Mouse (Mus musculus) MEL (cell line): ENCODE measurements around the gene Grk3. TPM values are rescaled to one million over a fixed set of nuclear protein-coding genes. Genes with fewer than 3 reads are reported as not detected.

Experiments
- DNase-seq: peaks from one replicate; pipeline ENCODE4 v3.0.0; 2011; ENCODE audit warnings: low read depth, low spot score
- H3K27ac ChIP-seq: 2 replicates; pipeline ENCODE4 v1.5.1; 2012; ENCODE audit warnings: low read depth, mild to moderate bottlenecking, control low read depth, low read length, moderate library complexity; ENCODE audit not compliant: control insufficient read depth
- H3K27me3 ChIP-seq, 2 experiments: fragments of 150-350 bp in 1 of 2; sonication (generic) in 1 of 2; 2 replicates each; pipeline ENCODE4 v1.6.1; 2012; ENCODE audit warnings: low read length in 2 of 2, mild to moderate bottlenecking in 2 of 2, improper control_type of control experiment in 1 of 2, moderate library complexity in 1 of 2; ENCODE audit not compliant: insufficient read depth in 2 of 2, control insufficient read depth in 1 of 2
- H3K36me3 ChIP-seq, 2 experiments: 2 replicates each; pipeline ENCODE4 v1.6.1; 2012 to 2014; ENCODE audit warnings: low read length in 2 of 2, improper control_type of control experiment in 1 of 2, inconsistent platforms in 1 of 2, mild to moderate bottlenecking in 1 of 2; ENCODE audit not compliant: insufficient read depth in 2 of 2, control insufficient read depth in 1 of 2
- H3K4me1 ChIP-seq, 2 experiments: fragments of 150-350 bp in 1 of 2; sonication (generic) in 1 of 2; 2 replicates each; pipeline ENCODE4 v1.6.1; 2012; ENCODE audit warnings: low read length in 2 of 2, improper control_type of control experiment in 1 of 2, mild to moderate bottlenecking in 1 of 2; ENCODE audit not compliant: insufficient read depth in 2 of 2, control insufficient read depth in 1 of 2
- H3K4me3 ChIP-seq, 2 experiments: fragments of 150-350 bp in 1 of 2; sonication (generic) in 1 of 2; 2 replicates each; pipeline ENCODE4 v1.5.1; 2012; ENCODE audit warnings: low read depth in 2 of 2, low read length in 2 of 2, mild to moderate bottlenecking in 2 of 2, moderate library complexity in 2 of 2, control low read depth in 1 of 2, improper control_type of control experiment in 1 of 2; ENCODE audit not compliant: control insufficient read depth in 1 of 2, insufficient read depth in 1 of 2
- H3K79me2 ChIP-seq: 2 replicates; pipeline ENCODE4 v1.6.1; 2012; ENCODE audit warnings: mild to moderate bottlenecking, low read length, moderate library complexity; ENCODE audit not compliant: control insufficient read depth, poor library complexity, insufficient read depth
- H3K9ac ChIP-seq: 2 replicates; pipeline ENCODE4 v1.6.1; 2012; ENCODE audit warnings: low read depth, mild to moderate bottlenecking, control low read depth, low read length, moderate library complexity; ENCODE audit not compliant: control insufficient read depth, poor library complexity, severe bottlenecking
- H3K9me3 ChIP-seq: fragments of 150-350 bp; sonication (generic); replicated peaks from 2 replicates; pipeline ENCODE4 v1.6.1; 2012; ENCODE audit warnings: mild to moderate bottlenecking, low read length, improper control_type of control experiment, moderate library complexity; ENCODE audit not compliant: insufficient read depth
- CHD2 ChIP-seq: IDR thresholded peaks from 2 replicates; pipeline ENCODE4 v1.6.1; 2011; ENCODE audit warnings: low read length, improper control_type of control experiment
- CTCF ChIP-seq, 3 experiments: IDR thresholded peaks in 2 of 3; conservative IDR thresholded peaks in 1 of 3; 2 replicates each; pipeline ENCODE4 v1.5.1; 2011 to 2012; ENCODE audit warnings: low read length in 3 of 3, low read depth in 2 of 3, mild to moderate bottlenecking in 2 of 3, improper control_type of control experiment in 1 of 3, inconsistent platforms in 1 of 3, mixed read lengths in 1 of 3, moderate library complexity in 1 of 3; ENCODE audit not compliant: control insufficient read depth in 1 of 3, insufficient read depth in 1 of 3, poor library complexity in 1 of 3, severe bottlenecking in 1 of 3
- E2F4 ChIP-seq: IDR thresholded peaks from 2 replicates; pipeline ENCODE4 v1.6.1; 2011; ENCODE audit warnings: low read depth, low read length, improper control_type of control experiment, borderline replicate concordance
- ELF1 ChIP-seq: IDR thresholded peaks from 2 replicates; pipeline ENCODE4 v1.6.1; 2014; ENCODE audit warnings: low read depth, mild to moderate bottlenecking, inconsistent platforms, low read length, improper control_type of control experiment, moderate library complexity
- EP300 ChIP-seq, 2 experiments: IDR thresholded peaks; 2 replicates each; pipeline ENCODE4 v1.6.1; 2011; ENCODE audit warnings: improper control_type of control experiment in 2 of 2, low read length in 2 of 2, low read depth in 1 of 2, mild to moderate bottlenecking in 1 of 2
- ETS1 ChIP-seq: IDR thresholded peaks from 2 replicates; pipeline ENCODE4 v1.6.1; 2012; ENCODE audit warnings: low read depth, mild to moderate bottlenecking, inconsistent platforms, low read length, improper control_type of control experiment, moderate library complexity
- GABPA ChIP-seq: IDR thresholded peaks from 2 replicates; pipeline ENCODE4 v1.6.1; 2012; ENCODE audit warnings: low read depth, mild to moderate bottlenecking, inconsistent platforms, low read length, improper control_type of control experiment, moderate library complexity
- GATA1 ChIP-seq: IDR thresholded peaks from 2 replicates; pipeline ENCODE4 v1.6.1; 2011; ENCODE audit warnings: low read depth, low read length, improper control_type of control experiment
- HCFC1 ChIP-seq: IDR thresholded peaks from 2 replicates; pipeline ENCODE4 v1.6.1; 2012; ENCODE audit warnings: low read depth, mild to moderate bottlenecking, inconsistent platforms, low read length, improper control_type of control experiment, moderate library complexity
- JUND ChIP-seq: IDR thresholded peaks from 2 replicates; pipeline ENCODE4 v1.6.1; 2011; ENCODE audit warnings: low read depth, mild to moderate bottlenecking, improper control_type of control experiment, low read length
- KAT2A ChIP-seq: conservative IDR thresholded peaks from 2 replicates; pipeline ENCODE4 v1.6.1; 2012; ENCODE audit warnings: low read depth, low read length, improper control_type of control experiment, inconsistent platforms
- MAFK ChIP-seq: IDR thresholded peaks from 2 replicates; pipeline ENCODE4 v1.6.1; 2011; ENCODE audit warnings: low read depth, mild to moderate bottlenecking, low read length, improper control_type of control experiment, borderline replicate concordance
- MAZ ChIP-seq: IDR thresholded peaks from 2 replicates; pipeline ENCODE4 v1.6.1; 2012; ENCODE audit warnings: low read depth, mild to moderate bottlenecking, inconsistent platforms, low read length, improper control_type of control experiment
- MYB ChIP-seq: IDR thresholded peaks from 2 replicates; pipeline ENCODE4 v1.6.1; 2011; ENCODE audit warnings: mild to moderate bottlenecking, low read depth, low read length, improper control_type of control experiment
- MYC ChIP-seq: IDR thresholded peaks from 2 replicates; pipeline ENCODE4 v1.6.1; 2011; ENCODE audit warnings: low read depth, mild to moderate bottlenecking, low read length, improper control_type of control experiment, moderate library complexity
- NELFE ChIP-seq: IDR thresholded peaks from 2 replicates; pipeline ENCODE4 v1.6.1; 2011; ENCODE audit warnings: low read depth, low read length, improper control_type of control experiment
- POLR2A ChIP-seq, 2 experiments: IDR thresholded peaks; 2 replicates each; pipeline ENCODE4 v1.6.1; 2011 to 2012; ENCODE audit warnings: low read length in 2 of 2, mild to moderate bottlenecking in 2 of 2, control low read depth in 1 of 2, improper control_type of control experiment in 1 of 2, low read depth in 1 of 2, moderate library complexity in 1 of 2; ENCODE audit not compliant: control insufficient read depth in 1 of 2, insufficient read depth in 1 of 2, poor library complexity in 1 of 2
- POLR2AphosphoS5 ChIP-seq: IDR thresholded peaks from 2 replicates; pipeline ENCODE4 v1.6.1; 2012; ENCODE audit warnings: low read depth, borderline replicate concordance, mild to moderate bottlenecking, inconsistent platforms, low read length, moderate library complexity, mixed read lengths
- RAD21 ChIP-seq: IDR thresholded peaks from 2 replicates; pipeline ENCODE4 v1.6.1; 2011; ENCODE audit warnings: mild to moderate bottlenecking, low read depth, low read length, improper control_type of control experiment
- RCOR1 ChIP-seq: IDR thresholded peaks from 2 replicates; pipeline ENCODE4 v1.6.1; 2012; ENCODE audit warnings: low read depth, mild to moderate bottlenecking, inconsistent platforms, low read length, improper control_type of control experiment
- SMC3 ChIP-seq: IDR thresholded peaks from 2 replicates; pipeline ENCODE4 v1.6.1; 2011; ENCODE audit warnings: low read depth, low read length, improper control_type of control experiment
- TAL1 ChIP-seq: IDR thresholded peaks from 2 replicates; pipeline ENCODE4 v1.6.1; 2012; ENCODE audit warnings: mild to moderate bottlenecking, inconsistent platforms, low read length, moderate library complexity, mixed read lengths
- UBTF ChIP-seq: IDR thresholded peaks from 2 replicates; pipeline ENCODE4 v1.6.1; 2012; ENCODE audit warnings: low read depth, mild to moderate bottlenecking, inconsistent platforms, low read length, improper control_type of control experiment, moderate library complexity, borderline replicate concordance; ENCODE audit not compliant: insufficient read depth
- USF2 ChIP-seq, 2 experiments: IDR thresholded peaks; 2 replicates each; pipeline ENCODE4 v1.6.1; 2011 to 2012; ENCODE audit warnings: improper control_type of control experiment in 2 of 2, low read length in 2 of 2, borderline replicate concordance in 1 of 2, inconsistent platforms in 1 of 2, low read depth in 1 of 2, mild to moderate bottlenecking in 1 of 2; ENCODE audit not compliant: insufficient read depth in 1 of 2
- ZMIZ1 ChIP-seq: IDR thresholded peaks from 2 replicates; pipeline ENCODE4 v1.6.1; 2012; ENCODE audit warnings: low read depth, mild to moderate bottlenecking, inconsistent platforms, low read length, improper control_type of control experiment, moderate library complexity
- ZNF384 ChIP-seq: IDR thresholded peaks from 2 replicates; pipeline ENCODE4 v1.6.1; 2012; ENCODE audit warnings: low read depth, mild to moderate bottlenecking, inconsistent platforms, low read length, improper control_type of control experiment
- polyA plus RNA-seq, 2 experiments: library from polyadenylated mRNA; stranded (reverse) in 1 of 2; unstranded in 1 of 2; fragments of >175 nt in 1 of 2; fragments of >200 nt in 1 of 2; gene quantifications; 2 replicates each; pipeline versions ENCODE4 v1.2.1 to v1.2.4; 2012; ENCODE audit warnings: low replicate concordance in 2 of 2, low read depth in 1 of 2; ENCODE audit not compliant: insufficient read length in 2 of 2, insufficient read depth in 1 of 2, missing spikeins in 1 of 2
- total RNA-seq: library from RNA; depleted of rRNA; stranded (reverse); fragments of 300-350 nt; gene quantifications from 2 replicates; pipeline ENCODE4 v1.2.3, GENCODE M21; 2012

Grk3 gene
- total and polyA plus RNA-seq, 3 experiments, result not detected

DNA sequence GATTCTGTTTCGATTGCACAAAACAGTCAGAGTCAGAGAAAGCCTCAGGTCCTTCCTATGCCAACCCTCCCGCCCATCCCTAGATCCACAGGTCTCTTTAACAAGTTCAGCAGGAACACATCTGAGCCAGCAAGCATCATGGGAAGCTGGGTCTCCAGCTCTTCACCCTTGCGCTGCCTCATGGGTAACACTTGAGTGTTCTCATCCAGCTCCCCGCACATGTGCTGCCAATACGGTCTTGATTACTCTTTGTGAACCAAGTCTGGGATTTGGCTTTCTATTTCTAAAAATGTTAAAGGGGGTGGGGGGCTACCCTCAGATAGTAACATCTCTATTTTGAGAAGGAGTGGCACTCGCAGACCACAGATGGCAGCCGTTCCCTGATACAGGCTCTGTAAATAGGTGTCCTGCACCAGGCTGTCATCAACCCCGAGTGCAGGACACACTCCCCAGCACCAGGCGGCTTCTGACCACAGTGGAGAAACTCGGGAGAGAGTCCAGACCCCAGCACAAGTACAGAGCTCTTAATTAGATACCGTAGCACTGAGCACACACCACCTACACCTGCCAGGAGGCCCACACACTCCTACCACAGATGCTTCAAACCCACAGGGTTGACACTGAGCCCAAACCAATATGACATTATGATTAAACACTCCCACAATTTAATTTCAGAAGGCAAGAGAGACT, 82.6 kb downstream of the Grk3 start:
- H3K27me3 ChIP-seq, result no peaks in the 10 kb centered on the region
- no peaks in the 10 kb centered on the region for H3K4me1 ChIP-seq
- H3K36me3 ChIP-seq, result no peaks in the 10 kb centered on the region
- no peaks in the 10 kb centered on the region for H3K79me2 ChIP-seq
- H3K9me3 ChIP-seq, result no peaks in the 10 kb centered on the region
- TF ChIP-seq MAZ (no peak), SMC3 (no peak), POLR2A (IDR thresholded peaks at IDR 0.05; ENCODE audit: control insufficient read depth in 1 of 2, insufficient read depth in 1 of 2, low read depth in 1 of 2, low read length in 2 of 2, poor library complexity in 1 of 2) (no peak), KAT2A (no peak), ZNF384 (no peak), CTCF (IDR thresholded peaks at IDR 0.05 in 2 of 3, conservative IDR thresholded peaks at IDR 0.05 in 1 of 3; ENCODE audit: control insufficient read depth in 1 of 3, insufficient read depth in 1 of 3, low read depth in 2 of 3, low read length in 3 of 3, poor library complexity in 1 of 3, severe bottlenecking in 1 of 3) (no peak), UBTF (no peak), GATA1 (no peak), MYB (no peak), TAL1 (no peak), ELF1 (no peak), RCOR1 (no peak), ZMIZ1 (no peak), NELFE (no peak), ETS1 (no peak), GABPA (no peak)
- H3K9ac ChIP-seq, result no peak overlapping the region
- H3K4me3 ChIP-seq, result no peak overlapping the region
- no peak overlapping the region for H3K27ac ChIP-seq
- DNase-seq, result no peak

DNA sequence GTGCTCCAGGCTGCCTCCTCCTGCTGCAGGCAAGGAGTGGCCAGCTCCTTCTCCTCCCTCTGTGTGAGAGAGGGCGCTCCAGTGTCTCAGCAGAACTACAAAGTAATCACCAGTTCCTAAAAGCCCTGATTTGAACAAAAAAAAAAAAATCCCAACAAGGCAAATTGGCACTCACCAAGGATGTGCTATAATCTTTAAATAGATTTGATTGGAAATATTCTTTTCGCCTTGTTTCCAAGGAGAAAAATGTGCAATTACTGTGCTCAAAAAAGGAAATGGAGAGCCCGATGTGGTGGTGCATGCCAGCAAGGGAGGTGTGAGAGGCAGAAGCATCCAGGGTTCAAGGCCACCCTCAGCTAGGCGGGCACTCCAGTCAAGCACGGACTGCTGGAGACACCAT, 83.7 kb downstream of the Grk3 start:
- Histone ChIP-seq H3K79me2 (no peaks in the 10 kb centered on the region), H3K4me1 (no peaks in the 10 kb centered on the region), H3K4me3 (no peak overlapping the region), H3K9ac (no peak overlapping the region), H3K9me3 (no peaks in the 10 kb centered on the region), H3K27me3 (no peaks in the 10 kb centered on the region), H3K36me3 (no peaks in the 10 kb centered on the region), H3K27ac (no peak overlapping the region)
- TF ChIP-seq EP300 (IDR thresholded peaks at IDR 0.05; ENCODE audit: low read depth in 1 of 2, low read length in 2 of 2) (no peak), MAFK (no peak), CHD2 (no peak), E2F4 (no peak), RAD21 (no peak), SMC3 (no peak), ZMIZ1 (no peak), USF2 (IDR thresholded peaks at IDR 0.05; ENCODE audit: borderline replicate concordance in 1 of 2, insufficient read depth in 1 of 2, low read depth in 1 of 2, low read length in 2 of 2) (no peak), MYC (no peak), POLR2AphosphoS5 (no peak), MAZ (no peak), ELF1 (no peak), CTCF (IDR thresholded peaks at IDR 0.05 in 2 of 3, conservative IDR thresholded peaks at IDR 0.05 in 1 of 3; ENCODE audit: control insufficient read depth in 1 of 3, insufficient read depth in 1 of 3, low read depth in 2 of 3, low read length in 3 of 3, poor library complexity in 1 of 3, severe bottlenecking in 1 of 3) (no peak), POLR2A (IDR thresholded peaks at IDR 0.05; ENCODE audit: control insufficient read depth in 1 of 2, insufficient read depth in 1 of 2, low read depth in 1 of 2, low read length in 2 of 2, poor library complexity in 1 of 2) (no peak), JUND (no peak), GATA1 (no peak), HCFC1 (no peak)
- DNase-seq, result no peak
